Mouse (Mus musculus): Measurements from ENCODE around the gene Frs3.

DNA sequence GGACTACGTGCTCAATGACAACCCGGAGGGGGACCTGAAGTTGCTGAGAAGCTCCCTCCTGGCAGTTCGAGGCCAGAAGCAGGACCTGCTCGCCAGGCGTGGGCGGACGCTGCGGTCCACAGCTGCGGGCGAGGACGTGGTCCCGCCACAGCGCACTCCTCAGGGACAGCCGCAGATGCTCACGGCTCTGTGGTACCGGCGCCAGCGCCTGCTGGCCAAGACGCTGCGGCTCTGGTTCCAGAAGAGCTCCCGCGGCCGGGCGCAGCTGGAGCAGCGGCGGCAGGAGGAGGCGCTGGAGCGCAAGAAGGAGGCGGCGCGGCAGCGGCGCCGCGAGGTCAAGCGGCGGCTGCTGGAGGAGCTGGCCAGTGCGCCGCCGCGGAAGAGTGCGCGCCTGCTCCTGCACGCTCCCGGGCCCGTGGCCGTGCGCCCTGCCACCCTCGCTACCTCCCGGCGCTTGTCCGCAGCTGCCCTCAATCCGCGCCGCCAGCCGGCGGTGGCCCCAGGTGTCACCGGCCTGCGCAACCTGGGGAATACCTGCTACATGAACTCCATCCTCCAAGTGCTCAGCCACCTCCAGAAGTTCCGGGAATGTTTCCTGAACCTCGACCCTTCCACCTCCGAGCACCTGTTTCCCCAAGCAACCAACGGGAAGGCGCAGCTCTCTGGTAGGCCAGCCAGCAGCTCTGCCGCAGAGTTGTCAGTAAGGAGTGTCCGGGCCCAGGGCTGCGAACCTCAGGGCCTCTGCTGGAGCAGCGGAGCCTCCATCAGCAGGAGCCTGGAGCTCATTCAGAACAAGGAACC lies 16.3 kb upstream of the Frs3 start:
- TF ChIP-seq POLR2A (IDR thresholded peaks at IDR 0.05; ENCODE audit: extremely low read depth, insufficient read depth, low read length) (no peak), CTCF (IDR thresholded peaks at IDR 0.05; ENCODE audit: low read depth, low read length) (no peak)

Data from liver, adult 2 months (tissue).